In the genomic region with DNA sequence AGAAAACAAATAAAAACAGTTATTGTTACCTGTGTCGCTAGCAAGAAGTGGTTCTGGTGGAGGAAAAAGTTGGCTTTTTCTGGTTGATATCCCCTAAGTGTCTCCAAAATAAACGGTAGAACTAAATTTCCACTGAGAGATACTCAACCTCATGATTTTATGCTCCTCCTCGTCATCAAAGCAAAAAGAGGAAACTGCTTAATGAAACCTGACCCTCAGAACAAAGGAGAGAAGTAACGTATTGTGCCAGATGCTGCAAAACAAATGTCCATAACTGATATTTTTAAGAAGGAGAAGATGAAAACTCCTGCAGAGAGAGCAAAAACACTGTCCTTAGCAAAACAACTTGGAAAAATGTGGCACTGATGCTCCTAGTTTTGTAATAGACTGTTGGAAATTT, we compare ENCODE assay signal across 30 mouse cellular contexts. TPM values are rescaled to one million over a fixed set of nuclear protein-coding genes. Genes with fewer than 3 reads are reported as not detected.
DNase-seq lines count a peak whose midpoint lies in the region; ATAC-seq and TF ChIP-seq lines count a peak whose summit lies in the region.
"Had no signal": no experiment of that assay in that cellular context is flagged by ENCODE, and none has a peak within 500 bp of the region (broad histone marks: within the 10 kb centered on the region; RNA-seq: fewer than 3 reads in every experiment).

No protein-coding gene starts in this region.

- no peak overlapping the region for H3K27ac ChIP-seq in MEL (ENCODE audit: control insufficient read depth, low read depth, low read length)
- no peak overlapping the region for H3K27ac ChIP-seq in liver, postnatal 0 days (ENCODE audit: low read depth)
- H3K27ac ChIP-seq in heart, embryonic 11.5 days (ENCODE audit: low read depth, low read length): no peak overlapping the region
- H3K27ac ChIP-seq in hindbrain, postnatal 0 days: no peak overlapping the region
- H3K27ac ChIP-seq: embryonic facial prominence, embryonic 10.5 days; embryonic facial prominence, embryonic 12.5 days; forebrain, embryonic 13.5 days; forebrain, embryonic 15.5 days had no signal

- no peak for TF ChIP-seq RAD21 in MEL (IDR thresholded peaks at IDR 0.05; ENCODE audit: low read depth, low read length)

- TF ChIP-seq POLR2A in MEL (IDR thresholded peaks at IDR 0.05; ENCODE audit: control insufficient read depth in 1 of 2, insufficient read depth in 1 of 2, low read depth in 1 of 2, low read length in 2 of 2, poor library complexity in 1 of 2): no peak

- H3K9me3 ChIP-seq in MEL (replicated peaks; ENCODE audit: insufficient read depth, low read length): no peaks in the 10 kb centered on the region
- H3K9me3 ChIP-seq in liver, postnatal 0 days (ENCODE audit: low read length): no peaks in the 10 kb centered on the region
- H3K9me3 ChIP-seq in heart, embryonic 11.5 days (replicated peaks; ENCODE audit: control insufficient read depth, low read length): no peaks in the 10 kb centered on the region
- no peaks in the 10 kb centered on the region for H3K9me3 ChIP-seq in hindbrain, postnatal 0 days (ENCODE audit: low read length)
- H3K9me3 ChIP-seq: embryonic facial prominence, embryonic 12.5 days; forebrain, embryonic 13.5 days; G1E had no signal

- no peaks in the 10 kb centered on the region for H3K27me3 ChIP-seq in MEL (ENCODE audit: control insufficient read depth in 1 of 2, insufficient read depth in 2 of 2, low read length in 2 of 2)
- no peaks in the 10 kb centered on the region for H3K27me3 ChIP-seq in splenic B cell, adult 2 months (ENCODE audit: control insufficient read depth, insufficient read depth, low read length, poor library complexity, severe bottlenecking)
- no peaks in the 10 kb centered on the region for H3K27me3 ChIP-seq in liver, postnatal 0 days (ENCODE audit: insufficient read depth, low read length)
- no peaks in the 10 kb centered on the region for H3K27me3 ChIP-seq in heart, embryonic 11.5 days (ENCODE audit: control insufficient read depth, insufficient read depth, low read length)
- no peaks in the 10 kb centered on the region for H3K27me3 ChIP-seq in hindbrain, postnatal 0 days (ENCODE audit: insufficient read depth, low read length)
- H3K27me3 ChIP-seq: CH12.LX; embryonic facial prominence, embryonic 12.5 days; forebrain, embryonic 13.5 days; forebrain, embryonic 15.5 days had no signal

- peak; percentile 63 for DNase-seq in MEL (ENCODE audit: low read depth, low spot score)
- peak; percentile 40 for DNase-seq in splenic B cell, adult 2 months (ENCODE audit: low read depth, low spot score)
- no peak for DNase-seq in urinary bladder, postnatal 10 days (ENCODE audit: low spot score)
- no peak for DNase-seq in liver, postnatal 0 days
- DNase-seq in hindbrain, postnatal 0 days (ENCODE audit: low spot score): no peak
- DNase-seq: adrenal gland, adult 2 months; adrenal gland, postnatal 10 days; adrenal gland, postnatal 25 days; B cell, adult 2 months; cerebellum, adult 11-12 months; cerebellum, adult 8-10 months; cerebellum, adult 9-11 months; cerebellum, postnatal 14 days; cerebellum, postnatal 36 days; forebrain, postnatal 0 days had no signal

- no peak overlapping the region for H3K4me2 ChIP-seq in liver, postnatal 0 days (ENCODE audit: low read depth, low read length)
- no peak overlapping the region for H3K4me2 ChIP-seq in heart, embryonic 11.5 days
- no peak overlapping the region for H3K4me2 ChIP-seq in hindbrain, postnatal 0 days (ENCODE audit: low read depth, low read length)
- H3K4me2 ChIP-seq: embryonic facial prominence, embryonic 12.5 days; forebrain, embryonic 13.5 days; forebrain, embryonic 15.5 days had no signal

- peaks cover 4 to 14% of the 10 kb centered on the region in 2 experiments; a peak in 3 of 4 replicates for H3K4me1 ChIP-seq in MEL (ENCODE audit: control insufficient read depth in 1 of 2, insufficient read depth in 2 of 2, low read length in 2 of 2)
- H3K4me1 ChIP-seq in liver, postnatal 0 days (ENCODE audit: insufficient read depth): no peaks in the 10 kb centered on the region
- no peaks in the 10 kb centered on the region for H3K4me1 ChIP-seq in heart, embryonic 11.5 days (ENCODE audit: control insufficient read depth, insufficient read depth, low read length)
- H3K4me1 ChIP-seq in hindbrain, postnatal 0 days (ENCODE audit: insufficient read depth, low read length): no peaks in the 10 kb centered on the region
- H3K4me1 ChIP-seq: embryonic facial prominence, embryonic 10.5 days; embryonic facial prominence, embryonic 12.5 days; forebrain, embryonic 13.5 days; forebrain, embryonic 15.5 days had no signal

- no peaks in the 10 kb centered on the region for H3K79me2 ChIP-seq in MEL (ENCODE audit: control insufficient read depth, insufficient read depth, low read length, poor library complexity)

- WGBS in liver, postnatal 0 days (ENCODE audit: insufficient replicate concordance): 63% methylated on average over 4 of the region's 4 CpGs
- 68% methylated on average over 4 of the region's 4 CpGs for WGBS in heart, embryonic 11.5 days (ENCODE audit: insufficient replicate concordance)
- WGBS in hindbrain, postnatal 0 days: 74% methylated on average over 4 of the region's 4 CpGs

- TF ChIP-seq CTCF in MEL (IDR thresholded peaks at IDR 0.05 in 2 of 3, conservative IDR thresholded peaks at IDR 0.05 in 1 of 3; ENCODE audit: control insufficient read depth in 1 of 3, insufficient read depth in 1 of 3, low read depth in 2 of 3, low read length in 3 of 3, poor library complexity in 1 of 3, severe bottlenecking in 1 of 3): no peak
- no peak for TF ChIP-seq CTCF in liver, postnatal 0 days (IDR thresholded peaks at IDR 0.05; ENCODE audit: low read depth)
- no peak for TF ChIP-seq CTCF in hindbrain, postnatal 0 days (IDR thresholded peaks at IDR 0.05; ENCODE audit: low read depth)

- no peak overlapping the region; a peak in 1 of 4 replicates for H3K4me3 ChIP-seq in MEL (ENCODE audit: control insufficient read depth in 1 of 2, insufficient read depth in 1 of 2, low read depth in 2 of 2, low read length in 2 of 2)
- H3K4me3 ChIP-seq in liver, postnatal 0 days (ENCODE audit: low read depth, low read length): no peak overlapping the region
- no peak overlapping the region for H3K4me3 ChIP-seq in heart, embryonic 11.5 days (ENCODE audit: low read depth, low read length)
- no peak overlapping the region for H3K4me3 ChIP-seq in hindbrain, postnatal 0 days (ENCODE audit: low read length)
- H3K4me3 ChIP-seq: embryonic facial prominence, embryonic 10.5 days; embryonic facial prominence, embryonic 12.5 days; forebrain, embryonic 13.5 days; forebrain, embryonic 15.5 days had no signal

- H3K9ac ChIP-seq in MEL (ENCODE audit: control insufficient read depth, low read depth, low read length, poor library complexity, severe bottlenecking): no peak overlapping the region
- no peak overlapping the region for H3K9ac ChIP-seq in liver, postnatal 0 days (replicated peaks)
- H3K9ac ChIP-seq in heart, embryonic 11.5 days (ENCODE audit: low read depth, low read length): no peak overlapping the region
- H3K9ac ChIP-seq in hindbrain, postnatal 0 days (replicated peaks; ENCODE audit: low read length): no peak overlapping the region
- H3K9ac ChIP-seq: embryonic facial prominence, embryonic 12.5 days; forebrain, embryonic 13.5 days; forebrain, embryonic 15.5 days; forebrain, postnatal 0 days had no signal

- peaks cover 0 to 19% of the 10 kb centered on the region in 2 experiments; a peak in 2 of 4 replicates for H3K36me3 ChIP-seq in MEL (ENCODE audit: control insufficient read depth in 1 of 2, insufficient read depth in 2 of 2, low read length in 2 of 2)
- H3K36me3 ChIP-seq in splenic B cell, adult 2 months (ENCODE audit: control insufficient read depth, insufficient read depth, low read length, poor library complexity, severe bottlenecking): no peaks in the 10 kb centered on the region
- H3K36me3 ChIP-seq in liver, postnatal 0 days (replicated peaks; ENCODE audit: insufficient read depth, low read length): no peaks in the 10 kb centered on the region
- no peaks in the 10 kb centered on the region for H3K36me3 ChIP-seq in heart, embryonic 11.5 days (ENCODE audit: control insufficient read depth, insufficient read depth, low read length)
- H3K36me3 ChIP-seq in hindbrain, postnatal 0 days (ENCODE audit: insufficient read depth, low read length): no peaks in the 10 kb centered on the region
- H3K36me3 ChIP-seq: embryonic facial prominence, embryonic 10.5 days; embryonic facial prominence, embryonic 12.5 days; forebrain, embryonic 15.5 days; G1E had no signal

- no peak; a peak in 1 of 4 replicates for TF ChIP-seq EP300 in MEL (IDR thresholded peaks at IDR 0.05; ENCODE audit: low read depth in 1 of 2, low read length in 2 of 2)
- TF ChIP-seq EP300 in liver, postnatal 0 days (IDR thresholded peaks at IDR 0.05; ENCODE audit: low read depth): no peak

- ATAC-seq in granulocyte monocyte progenitor cell, adult 5-6 weeks (replicated peaks; ENCODE audit: poor library complexity, severe bottlenecking): peak; percentile 69
- ATAC-seq in megakaryocyte progenitor cell, adult 5-6 weeks (replicated peaks; ENCODE audit: poor library complexity): peak; percentile 78
- ATAC-seq in liver, postnatal 0 days: no peak
- no peak for ATAC-seq in heart, embryonic 11.5 days (replicated peaks; ENCODE audit: insufficient number of reproducible peaks, low FRiP score, low TSS enrichment)
- ATAC-seq in hindbrain, postnatal 0 days: no peak
- ATAC-seq: CD4-positive, CD25-positive, alpha-beta regulatory T cell, adult 4 months; forebrain, embryonic 13.5 days; forebrain, embryonic 15.5 days; forebrain, postnatal 0 days had no signal

RNA-seq across cellular contexts. Expression of a gene that starts 4.3 kb away (rescaled TPM):
- total RNA-seq in MEL (2012; rRNA removed): 0.12 TPM in 1 of 2 replicates, not detected in the other
- polyA plus RNA-seq in MEL (2012; ENCODE audit: insufficient read depth in 1 of 2, insufficient read length in 2 of 2, low read depth in 1 of 2, low replicate concordance in 2 of 2, missing spikeins in 1 of 2): under 1 TPM in 1 of 2 experiments, not detected in 1; 0.10 TPM
- not detected in 2 replicates for total RNA-seq in granulocyte monocyte progenitor cell, adult 5-6 weeks (2014; fragmentation: Nextera tagmentation)
- 2.1 TPM in 1 of 2 replicates, not detected in the other for total RNA-seq in granulocyte monocyte progenitor cell, adult 5-6 weeks (2017)
- total RNA-seq in megakaryocyte progenitor cell, adult 5-6 weeks (2015): not detected in 2 replicates
- not detected in 2 replicates for total RNA-seq in megakaryocyte progenitor cell, adult 5-6 weeks (2017)
- not detected in 2 replicates for polyA plus RNA-seq in liver, postnatal 0 days (2015; fragmentation: Nextera tagmentation; extraction: Ambion mirVana)
- polyA plus RNA-seq in heart, embryonic 11.5 days (2014; fragmentation: Nextera tagmentation; extraction: Ambion mirVana): not detected in 2 replicates
- not detected in 2 replicates for total RNA-seq in hindbrain, postnatal 0 days (2014; rRNA removed)
- polyA plus RNA-seq in hindbrain, postnatal 0 days (2015; fragmentation: Nextera tagmentation; extraction: Ambion mirVana): not detected in 2 replicates
- total RNA-seq: adrenal gland, adult 2 months; adrenal gland, postnatal 10 days; adrenal gland, postnatal 25 days; adrenal gland, postnatal 4 days; CH12.LX; forebrain, postnatal 0 days had no signal
- polyA plus RNA-seq: adrenal gland, adult 2 months; brain, embryonic 14.5 days; CD4-positive, CD25-positive, alpha-beta regulatory T cell, adult 4 months; cortical plate, adult 2 months; embryonic facial prominence, embryonic 10.5 days; embryonic facial prominence, embryonic 12.5 days; embryonic facial prominence, embryonic 14.5 days; forebrain, embryonic 11.5 days; forebrain, embryonic 13.5 days; forebrain, embryonic 15.5 days; forebrain, postnatal 0 days; G1E had no signal

RNA-seq across cellular contexts. Expression of a gene that starts 45.0 kb away (rescaled TPM):
- 0.08 and 0.23 TPM in 2 replicates for total RNA-seq in MEL (2012; rRNA removed)
- not detected for polyA plus RNA-seq in MEL (2012; ENCODE audit: insufficient read depth in 1 of 2, insufficient read length in 2 of 2, low read depth in 1 of 2, low replicate concordance in 2 of 2, missing spikeins in 1 of 2)
- total RNA-seq in granulocyte monocyte progenitor cell, adult 5-6 weeks (2014; fragmentation: Nextera tagmentation): not detected in 2 replicates
- not detected in 2 replicates for total RNA-seq in granulocyte monocyte progenitor cell, adult 5-6 weeks (2017)
- total RNA-seq in megakaryocyte progenitor cell, adult 5-6 weeks (2015): not detected in 2 replicates
- not detected in 2 replicates for total RNA-seq in megakaryocyte progenitor cell, adult 5-6 weeks (2017)
- polyA plus RNA-seq in liver, postnatal 0 days (2015; fragmentation: Nextera tagmentation; extraction: Ambion mirVana): not detected in 2 replicates
- polyA plus RNA-seq in heart, embryonic 11.5 days (2014; fragmentation: Nextera tagmentation; extraction: Ambion mirVana): not detected in 2 replicates
- total RNA-seq in hindbrain, postnatal 0 days (2014; rRNA removed): not detected in 2 replicates
- not detected in 2 replicates for polyA plus RNA-seq in hindbrain, postnatal 0 days (2015; fragmentation: Nextera tagmentation; extraction: Ambion mirVana)
- total RNA-seq: adrenal gland, adult 2 months; adrenal gland, postnatal 10 days; adrenal gland, postnatal 25 days; adrenal gland, postnatal 4 days; CH12.LX; forebrain, postnatal 0 days; G1E had no signal
- polyA plus RNA-seq: adrenal gland, adult 2 months; brain, embryonic 14.5 days; CD4-positive, CD25-positive, alpha-beta regulatory T cell, adult 4 months; cortical plate, adult 2 months; embryonic facial prominence, embryonic 10.5 days; embryonic facial prominence, embryonic 12.5 days; embryonic facial prominence, embryonic 14.5 days; forebrain, embryonic 11.5 days; forebrain, embryonic 13.5 days; forebrain, embryonic 15.5 days; forebrain, postnatal 0 days; G1E had no signal

Comparison
In these comparisons a context has a peak if more than half of its experiments do, and no peak if none do; other contexts are left out.
1. DNase-seq: peak in MEL (single experiment) and splenic B cell, adult 2 months (single experiment); none in urinary bladder, postnatal 10 days (single experiment), liver, postnatal 0 days (single experiment) and hindbrain, postnatal 0 days (single experiment).
2. ATAC-seq: peak in granulocyte monocyte progenitor cell, adult 5-6 weeks (single experiment) and megakaryocyte progenitor cell, adult 5-6 weeks (single experiment); none in liver, postnatal 0 days (single experiment), heart, embryonic 11.5 days (single experiment) and hindbrain, postnatal 0 days (single experiment).